Mouse (Mus musculus) olfactory bulb, adult 2 months (tissue): ENCODE data around the gene Rab3ip.

Experiments used
- CTCF ChIP-seq: fragments of 200-500 bp; IDR thresholded peaks from 2 replicates; pipeline ENCODE4 v1.5.1; 2012; ENCODE audit warnings: low read depth, mild to moderate bottlenecking, low read length, moderate library complexity; ENCODE audit not compliant: insufficient read depth
- POLR2A ChIP-seq: fragments of 200-500 bp; IDR thresholded peaks from 2 replicates; pipeline ENCODE4 v1.6.1; 2012; ENCODE audit warnings: mild to moderate bottlenecking, low read depth, low read length, moderate library complexity; ENCODE audit not compliant: insufficient read depth

- no peak for TF ChIP-seq POLR2A
- TF ChIP-seq CTCF = no peak
Observed at GRCm38 (mm10) chr10:116894540-116894939, 56.0 kb downstream of the Rab3ip start.
